Mouse (Mus musculus): ENCODE results near the gene Atl3. TPM values are rescaled to one million over a fixed set of nuclear protein-coding genes. Genes with fewer than 3 reads are reported as not detected.

Atl3 gene
- total and polyA plus RNA-seq, 3 experiments = 10.5 to 74.2 (median 64.6) TPM

DNA sequence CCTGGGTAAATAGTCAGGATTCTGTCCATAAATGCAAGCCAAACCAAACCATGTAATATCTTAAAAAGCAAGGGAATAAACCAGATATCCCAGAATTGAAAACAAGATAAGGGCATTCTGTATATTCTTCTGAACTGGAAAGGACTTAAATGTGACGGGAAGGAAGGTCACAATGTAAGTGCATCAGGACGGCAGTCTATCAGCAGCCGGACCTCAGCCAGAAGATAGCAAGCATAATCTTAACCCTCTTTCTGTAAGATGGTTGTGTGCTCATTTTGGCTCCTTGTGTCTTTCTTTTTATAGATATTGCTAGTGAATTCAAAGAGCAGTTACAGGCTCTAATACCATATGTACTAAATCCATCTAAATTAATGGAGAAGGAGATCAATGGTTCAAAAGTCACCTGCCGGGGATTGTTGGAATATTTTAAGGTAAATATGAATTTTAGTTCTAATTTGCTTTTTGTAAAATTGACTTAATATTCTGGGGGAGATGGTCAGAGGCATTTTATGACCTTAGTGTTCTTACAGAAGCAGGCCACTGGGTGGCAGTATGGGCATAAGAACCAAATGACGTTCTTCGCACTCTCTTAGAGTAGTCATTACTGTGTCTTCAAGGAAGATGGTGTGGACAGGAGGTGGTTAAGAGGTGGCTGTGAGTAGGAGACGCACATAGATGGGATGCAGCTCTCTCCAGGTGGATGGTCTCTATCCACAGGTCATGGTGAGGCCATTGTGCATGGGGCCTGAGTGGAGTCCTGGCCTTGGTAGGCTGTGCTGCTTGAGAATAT is 35.0 kb downstream of the Atl3 start:
- H3K9me3 ChIP-seq (replicated peaks) = no peaks in the 10 kb centered on the region
- no peak overlapping the region for H3K4me3 ChIP-seq (ENCODE audit: low read depth, low read length)
- ATAC-seq (ENCODE audit: extremely low read depth, insufficient number of reproducible peaks, low FRiP score, poor library complexity, severe bottlenecking) (no peak), DNase-seq (ENCODE audit: low spot score) (no peak)
- no peaks in the 10 kb centered on the region for H3K27me3 ChIP-seq (ENCODE audit: insufficient read depth, low read length)
- no peak for TF ChIP-seq GATA2 (IDR thresholded peaks at IDR 0.05; ENCODE audit: borderline replicate concordance, low read depth, low read length)
- no peak for TF ChIP-seq TAL1 (conservative IDR thresholded peaks at IDR 0.05; ENCODE audit: low read depth, low read length)
- no peak for TF ChIP-seq GATA1 (IDR thresholded peaks at IDR 0.05; ENCODE audit: borderline replicate concordance, low read length)
- no peak for TF ChIP-seq CTCF (IDR thresholded peaks at IDR 0.05; ENCODE audit: low read depth, low read length)
- TF ChIP-seq POLR2AphosphoS5 (IDR thresholded peaks at IDR 0.05; ENCODE audit: insufficient replicate concordance, low read depth, low read length) = no peak
- peaks cover 88% of the 10 kb centered on the region for H3K36me3 ChIP-seq (replicated peaks)
- H3K4me1 ChIP-seq (ENCODE audit: insufficient read depth, low read depth, low read length) = no peaks in the 10 kb centered on the region

GRCm38 (mm10) chr19:7531906-7532305 is 38.1 kb downstream of the Atl3 start:
- no peaks in the 10 kb centered on the region for H3K4me1 ChIP-seq (ENCODE audit: insufficient read depth, low read depth, low read length)
- no peak for DNase-seq (ENCODE audit: low spot score)
- no peaks in the 10 kb centered on the region for H3K27me3 ChIP-seq (ENCODE audit: insufficient read depth, low read length)
- no peak for ATAC-seq (ENCODE audit: extremely low read depth, insufficient number of reproducible peaks, low FRiP score, poor library complexity, severe bottlenecking)
- H3K36me3 ChIP-seq (replicated peaks) = peaks cover 84% of the 10 kb centered on the region
- TF ChIP-seq GATA2 (IDR thresholded peaks at IDR 0.05; ENCODE audit: borderline replicate concordance, low read depth, low read length) (no peak), GATA1 (IDR thresholded peaks at IDR 0.05; ENCODE audit: borderline replicate concordance, low read length) (no peak)
- no peak overlapping the region for H3K4me3 ChIP-seq (ENCODE audit: low read depth, low read length)
- H3K9me3 ChIP-seq (replicated peaks) = no peaks in the 10 kb centered on the region

DNA sequence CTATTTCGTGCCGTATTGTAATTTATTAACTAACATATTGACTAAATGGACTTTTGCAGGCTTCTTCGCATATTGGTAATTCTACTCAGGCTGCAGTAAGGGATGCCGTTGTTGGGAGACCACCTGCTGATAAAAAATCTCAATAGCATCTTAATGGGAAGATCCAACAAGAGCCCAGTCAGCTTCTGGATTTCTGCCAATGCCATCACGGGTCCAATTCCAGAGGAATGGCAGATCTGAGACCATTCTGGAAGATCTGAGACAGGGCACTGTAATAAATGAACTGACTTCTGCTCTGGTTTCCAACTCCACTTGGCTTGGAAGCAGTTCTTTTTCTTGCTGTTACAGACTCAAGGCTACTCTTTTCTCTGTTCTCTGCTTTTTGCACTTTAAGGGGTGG is 40.1 kb downstream of the Atl3 start:
- no peak overlapping the region for H3K4me3 ChIP-seq (ENCODE audit: low read depth, low read length)
- H3K36me3 ChIP-seq (replicated peaks) = peaks cover 78% of the 10 kb centered on the region
- no peaks in the 10 kb centered on the region for H3K27me3 ChIP-seq (ENCODE audit: insufficient read depth, low read length)
- no peaks in the 10 kb centered on the region for H3K9me3 ChIP-seq (replicated peaks)
- TF ChIP-seq GATA1 (IDR thresholded peaks at IDR 0.05; ENCODE audit: borderline replicate concordance, low read length) (no peak), GATA2 (IDR thresholded peaks at IDR 0.05; ENCODE audit: borderline replicate concordance, low read depth, low read length) (no peak), CTCF (IDR thresholded peaks at IDR 0.05; ENCODE audit: low read depth, low read length) (no peak), POLR2AphosphoS5 (IDR thresholded peaks at IDR 0.05; ENCODE audit: insufficient replicate concordance, low read depth, low read length) (no peak), TAL1 (conservative IDR thresholded peaks at IDR 0.05; ENCODE audit: low read depth, low read length) (no peak)
- no peaks in the 10 kb centered on the region for H3K4me1 ChIP-seq (ENCODE audit: insufficient read depth, low read depth, low read length)
- ATAC-seq (ENCODE audit: extremely low read depth, insufficient number of reproducible peaks, low FRiP score, poor library complexity, severe bottlenecking) (no peak), DNase-seq (ENCODE audit: low spot score) (no peak)

GRCm38 (mm10) chr19:7548924-7549323 is 55.1 kb downstream of the Atl3 start:
- Histone ChIP-seq H3K36me3 (replicated peaks) (no peaks in the 10 kb centered on the region), H3K4me1 (ENCODE audit: insufficient read depth, low read depth, low read length) (no peaks in the 10 kb centered on the region), H3K4me3 (ENCODE audit: low read depth, low read length) (no peak overlapping the region), H3K9me3 (replicated peaks) (no peaks in the 10 kb centered on the region), H3K27me3 (ENCODE audit: insufficient read depth, low read length) (peaks cover 9% of the 10 kb centered on the region; the same call in 1 of the 2 replicates)
- DNase-seq (ENCODE audit: low spot score) (no peak), ATAC-seq (ENCODE audit: extremely low read depth, insufficient number of reproducible peaks, low FRiP score, poor library complexity, severe bottlenecking) (no peak)
- no peak for TF ChIP-seq POLR2AphosphoS5 (IDR thresholded peaks at IDR 0.05; ENCODE audit: insufficient replicate concordance, low read depth, low read length)
- TF ChIP-seq TAL1 (conservative IDR thresholded peaks at IDR 0.05; ENCODE audit: low read depth, low read length) = no peak
- no peak for TF ChIP-seq GATA2 (IDR thresholded peaks at IDR 0.05; ENCODE audit: borderline replicate concordance, low read depth, low read length)
- no peak for TF ChIP-seq GATA1 (IDR thresholded peaks at IDR 0.05; ENCODE audit: borderline replicate concordance, low read length)
- TF ChIP-seq CTCF (IDR thresholded peaks at IDR 0.05; ENCODE audit: low read depth, low read length) = no peak

DNA sequence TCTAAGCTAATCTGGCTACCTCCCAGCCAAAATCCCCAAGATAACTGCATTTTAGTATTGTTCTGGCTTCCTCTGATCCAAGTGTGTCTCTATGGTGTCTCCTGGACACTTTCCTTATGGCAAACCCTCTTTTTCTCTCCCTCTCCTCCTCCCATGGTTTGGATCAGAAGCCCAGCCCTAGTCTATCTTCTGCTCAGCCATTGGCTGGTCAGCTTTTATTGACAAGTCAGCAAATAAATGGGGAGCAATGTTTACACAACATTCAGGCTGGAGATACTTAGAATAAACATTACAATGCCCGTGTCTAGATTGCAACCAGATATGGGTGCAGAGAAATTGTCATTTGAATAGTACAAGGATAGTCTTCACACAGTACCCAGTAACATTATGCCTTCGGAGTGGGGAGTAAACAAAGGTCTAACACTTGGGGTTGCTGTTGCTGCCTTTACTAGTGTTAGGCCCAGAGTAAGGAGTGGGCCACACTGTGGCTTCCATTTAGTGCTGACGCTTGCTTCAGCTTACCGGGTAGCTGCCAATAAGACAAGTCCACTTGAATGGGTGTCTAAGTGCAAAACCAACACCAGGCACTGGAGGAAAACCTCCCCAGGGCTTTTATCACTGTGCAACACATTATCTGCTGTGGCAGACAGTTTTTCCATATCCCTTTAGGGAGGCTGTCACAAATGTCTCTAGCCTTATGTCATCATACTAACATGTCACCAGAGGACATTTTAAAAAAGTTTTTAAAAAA is 57.9 kb downstream of the Atl3 start:
- Histone ChIP-seq H3K4me1 (ENCODE audit: insufficient read depth, low read depth, low read length) (no peaks in the 10 kb centered on the region), H3K9me3 (replicated peaks) (no peaks in the 10 kb centered on the region)
- ATAC-seq (ENCODE audit: extremely low read depth, insufficient number of reproducible peaks, low FRiP score, poor library complexity, severe bottlenecking) = no peak

GRCm38 (mm10) chr19:7552301-7552673 is 58.4 kb downstream of the Atl3 start:
- H3K27me3 ChIP-seq (ENCODE audit: insufficient read depth, low read length) = peaks cover 12% of the 10 kb centered on the region
- DNase-seq (ENCODE audit: low spot score) = no peak
- H3K4me1 ChIP-seq (ENCODE audit: insufficient read depth, low read depth, low read length) = no peaks in the 10 kb centered on the region
- no peaks in the 10 kb centered on the region for H3K36me3 ChIP-seq (replicated peaks)
- no peak for ATAC-seq (ENCODE audit: extremely low read depth, insufficient number of reproducible peaks, low FRiP score, poor library complexity, severe bottlenecking)
- H3K4me3 ChIP-seq (ENCODE audit: low read depth, low read length) = no peak overlapping the region
- TF ChIP-seq GATA2 (IDR thresholded peaks at IDR 0.05; ENCODE audit: borderline replicate concordance, low read depth, low read length) = no peak
- no peak for TF ChIP-seq CTCF (IDR thresholded peaks at IDR 0.05; ENCODE audit: low read depth, low read length)
- TF ChIP-seq TAL1 (conservative IDR thresholded peaks at IDR 0.05; ENCODE audit: low read depth, low read length) = no peak
- no peaks in the 10 kb centered on the region for H3K9me3 ChIP-seq (replicated peaks)

More for the DNA sequence above, 57.9 kb downstream of the Atl3 start:
- TF ChIP-seq POLR2AphosphoS5 (IDR thresholded peaks at IDR 0.05; ENCODE audit: insufficient replicate concordance, low read depth, low read length) (no peak), CTCF (IDR thresholded peaks at IDR 0.05; ENCODE audit: low read depth, low read length) (no peak), GATA2 (IDR thresholded peaks at IDR 0.05; ENCODE audit: borderline replicate concordance, low read depth, low read length) (no peak), GATA1 (IDR thresholded peaks at IDR 0.05; ENCODE audit: borderline replicate concordance, low read length) (no peak), TAL1 (conservative IDR thresholded peaks at IDR 0.05; ENCODE audit: low read depth, low read length) (no peak)
- H3K27me3 ChIP-seq (ENCODE audit: insufficient read depth, low read length) = peaks cover 9% of the 10 kb centered on the region; the same call in 1 of the 2 replicates
- H3K4me3 ChIP-seq (ENCODE audit: low read depth, low read length) = no peak overlapping the region
- H3K36me3 ChIP-seq (replicated peaks) = no peaks in the 10 kb centered on the region
- DNase-seq (ENCODE audit: low spot score) = no peak

Data from G1E (cell line).